Mouse (Mus musculus) heart, postnatal 0 days (tissue): ENCODE results near the gene Gm11985.

Experiments used
- CTCF ChIP-seq: IDR thresholded peaks from 2 replicates; pipeline ENCODE4 v1.5.1; 2016; ENCODE audit warnings: antibody characterized with exemption, control low read depth, low read depth
- EP300 ChIP-seq: IDR thresholded peaks from 2 replicates; pipeline ENCODE4 v1.6.1; 2016; ENCODE audit warnings: antibody characterized with exemption, low read depth

DNA sequence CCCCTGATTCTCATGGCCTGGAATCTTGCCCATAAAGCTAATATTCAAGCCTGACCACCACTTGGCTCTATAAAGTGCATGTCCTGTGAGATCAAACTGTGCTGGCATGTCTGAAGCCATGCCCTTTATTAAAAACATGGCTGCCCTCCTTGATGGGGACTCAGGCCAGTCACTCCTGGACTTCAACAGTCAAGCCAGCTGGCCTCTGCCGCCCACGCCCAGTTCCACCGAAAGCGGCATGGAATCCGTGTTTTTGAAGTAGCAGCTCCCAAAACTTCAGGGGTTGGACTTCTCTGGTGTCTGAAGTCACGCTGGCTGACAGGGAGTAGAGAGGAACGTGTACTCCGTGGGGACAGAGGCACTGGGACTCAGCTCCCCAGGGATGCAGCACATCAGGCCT, 40.8 kb downstream of the Gm11985 start:
- TF ChIP-seq CTCF (no peak), EP300 (no peak)
